Mouse (Mus musculus) lung, adult 2 months (tissue): ENCODE measurements at regions not wholly inside any gene's neighbourhood (a gene's known extent, or its start where the extent isn't known, plus 50 kb on each side); places are given as distances from the start of the nearest gene placed in this dataset.

ENCODE experiments used
- CTCF ChIP-seq: fragments of 200-500 bp; IDR thresholded peaks from 2 replicates; pipeline ENCODE4 v1.5.1; 2011; ENCODE audit warnings: mild to moderate bottlenecking, low read length, control low read depth; ENCODE audit not compliant: insufficient read depth
- POLR2A ChIP-seq: fragments of 200-500 bp; IDR thresholded peaks from 2 replicates; pipeline ENCODE4 v1.6.1; 2011; ENCODE audit warnings: low read depth, mild to moderate bottlenecking, control low read depth, low read length, borderline replicate concordance; ENCODE audit errors: extremely low read depth

- TF ChIP-seq POLR2A (no peak), CTCF (no peak)
Measured at GRCm38 (mm10) chr4:72389811-72390625, 189.3 kb upstream of the Tle1 start.
